Mouse (Mus musculus): ENCODE data around the gene Nfe2.
"Not testable (repeated sequence)": the region's sequence is repeated elsewhere in the genome, so short reads cannot be mapped to it uniquely, and the experiment has no call there.

Nfe2 gene

GRCm38 (mm10) chr15:103250195-103250740 lies 7.9 kb downstream of the Nfe2 start:
- in situ Hi-C loops (cut with MseI, MboI) = no loop called here

DNA sequence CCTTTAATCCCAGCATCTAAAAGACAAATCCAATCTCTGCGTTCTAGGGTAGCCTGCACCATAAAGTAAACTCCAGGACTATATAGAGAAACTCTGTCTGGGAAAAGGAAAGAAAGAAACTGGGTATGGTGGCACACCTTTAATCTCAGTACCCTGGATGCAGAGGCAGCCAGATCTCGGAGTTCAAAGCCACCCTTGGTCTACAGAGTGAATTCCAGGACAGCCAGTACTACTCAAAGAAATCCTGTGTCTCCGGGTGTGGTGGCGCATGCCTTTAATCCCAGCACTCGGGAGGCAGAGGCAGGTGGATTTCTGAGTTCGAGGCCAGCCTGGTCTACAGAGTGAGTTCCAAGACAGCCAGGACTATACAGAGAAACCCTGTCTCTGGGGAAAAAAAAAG lies 8.7 kb downstream of the Nfe2 start:
- in situ Hi-C loops (cut with MseI, MboI) = not testable (repeated sequence)

GRCm38 (mm10) chr15:103248401-103249313 lies 9.5 kb downstream of the Nfe2 start:
- in situ Hi-C loops (cut with MseI, MboI) = no loop called here

DNA sequence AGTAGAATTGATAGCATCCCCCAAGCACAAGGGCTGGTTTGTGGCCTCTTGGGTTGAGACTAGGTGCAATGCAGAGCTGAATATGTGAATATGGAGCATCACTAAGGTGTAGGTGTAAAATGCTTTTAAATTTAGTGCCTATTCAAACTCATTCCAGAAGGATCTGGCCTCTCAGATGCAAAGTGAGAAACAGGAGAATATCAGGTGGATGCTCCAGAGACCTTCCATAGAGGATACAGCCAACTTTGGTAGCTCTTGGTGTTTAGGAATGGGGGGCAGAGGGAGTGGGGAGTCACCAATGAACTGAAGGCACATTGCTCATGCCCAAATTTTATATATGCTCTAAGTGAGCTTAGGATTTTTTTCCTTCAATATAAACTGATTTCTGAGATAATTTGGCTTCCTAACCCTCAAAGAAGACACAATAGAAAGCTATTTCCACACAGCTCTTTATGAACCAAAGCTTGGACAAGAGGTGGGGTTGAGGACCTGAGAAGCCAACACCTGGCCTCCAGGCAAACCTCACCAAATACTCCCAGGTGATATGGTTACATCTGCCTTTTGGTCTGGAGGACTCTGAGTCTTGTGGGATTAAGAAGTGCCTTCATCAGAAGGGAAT lies 10.3 kb downstream of the Nfe2 start:
- in situ Hi-C loops (cut with MseI, MboI) = no loop called here

DNA sequence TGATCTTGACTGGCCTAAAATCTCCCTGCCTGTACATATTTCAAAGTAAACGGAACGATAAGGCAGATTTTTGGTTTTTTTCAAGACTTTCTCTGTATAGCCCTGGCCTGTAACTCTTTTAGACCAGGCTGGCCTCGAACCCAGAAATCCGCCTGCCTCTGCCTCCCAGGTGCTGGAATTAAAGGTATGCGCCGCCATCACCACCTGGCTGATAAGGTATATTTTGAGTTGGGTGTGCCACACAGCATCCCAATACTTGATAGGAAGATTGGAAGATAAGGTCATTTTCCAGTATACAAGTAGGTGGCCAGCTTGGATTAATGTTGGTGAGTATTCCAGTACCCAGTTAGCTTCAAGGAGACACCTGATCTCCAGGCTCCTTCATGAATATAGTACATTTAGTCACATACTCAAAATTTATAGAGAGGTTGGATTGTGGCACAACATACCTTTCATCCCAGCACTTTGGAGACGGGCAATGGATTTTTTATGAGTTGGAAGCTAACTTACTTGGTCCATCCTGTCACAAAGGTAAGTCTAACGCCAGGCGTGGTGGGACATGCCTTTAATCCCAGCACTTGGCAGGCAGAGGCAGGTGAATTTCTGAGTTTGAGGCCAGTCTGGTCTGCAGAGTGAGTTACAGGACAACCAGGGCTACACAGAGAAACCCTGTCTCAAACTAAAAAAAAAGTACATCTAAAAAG lies 11.0 kb downstream of the Nfe2 start:
- in situ Hi-C loops (cut with MseI, MboI) = no loop called here

- in situ Hi-C loops (cut with MseI, MboI) = no loop called here
Observed at GRCm38 (mm10) chr15:103245616-103246015, 12.6 kb downstream of the Nfe2 start.

DNA sequence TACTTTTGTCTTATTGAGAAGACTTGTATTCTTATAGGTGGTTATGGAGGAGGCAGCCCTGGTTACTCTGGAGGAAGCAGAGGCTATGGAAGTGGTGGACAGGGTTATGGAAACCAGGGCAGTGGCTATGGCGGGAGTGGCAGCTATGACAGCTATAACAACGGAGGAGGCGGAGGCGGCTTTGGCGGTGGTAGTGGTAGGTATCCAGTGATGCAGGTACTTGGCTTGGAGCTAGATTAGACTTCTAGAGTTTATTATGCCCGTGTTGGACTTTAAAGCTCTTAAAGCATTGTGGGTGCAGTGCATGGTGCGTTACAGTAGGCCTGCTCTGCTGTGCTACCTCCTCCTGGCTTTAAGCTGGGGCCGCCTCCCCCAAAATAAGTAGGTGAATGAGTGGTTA lies 15.3 kb downstream of the Nfe2 start:
- in situ Hi-C loops (cut with MseI, MboI) = no loop called here

DNA sequence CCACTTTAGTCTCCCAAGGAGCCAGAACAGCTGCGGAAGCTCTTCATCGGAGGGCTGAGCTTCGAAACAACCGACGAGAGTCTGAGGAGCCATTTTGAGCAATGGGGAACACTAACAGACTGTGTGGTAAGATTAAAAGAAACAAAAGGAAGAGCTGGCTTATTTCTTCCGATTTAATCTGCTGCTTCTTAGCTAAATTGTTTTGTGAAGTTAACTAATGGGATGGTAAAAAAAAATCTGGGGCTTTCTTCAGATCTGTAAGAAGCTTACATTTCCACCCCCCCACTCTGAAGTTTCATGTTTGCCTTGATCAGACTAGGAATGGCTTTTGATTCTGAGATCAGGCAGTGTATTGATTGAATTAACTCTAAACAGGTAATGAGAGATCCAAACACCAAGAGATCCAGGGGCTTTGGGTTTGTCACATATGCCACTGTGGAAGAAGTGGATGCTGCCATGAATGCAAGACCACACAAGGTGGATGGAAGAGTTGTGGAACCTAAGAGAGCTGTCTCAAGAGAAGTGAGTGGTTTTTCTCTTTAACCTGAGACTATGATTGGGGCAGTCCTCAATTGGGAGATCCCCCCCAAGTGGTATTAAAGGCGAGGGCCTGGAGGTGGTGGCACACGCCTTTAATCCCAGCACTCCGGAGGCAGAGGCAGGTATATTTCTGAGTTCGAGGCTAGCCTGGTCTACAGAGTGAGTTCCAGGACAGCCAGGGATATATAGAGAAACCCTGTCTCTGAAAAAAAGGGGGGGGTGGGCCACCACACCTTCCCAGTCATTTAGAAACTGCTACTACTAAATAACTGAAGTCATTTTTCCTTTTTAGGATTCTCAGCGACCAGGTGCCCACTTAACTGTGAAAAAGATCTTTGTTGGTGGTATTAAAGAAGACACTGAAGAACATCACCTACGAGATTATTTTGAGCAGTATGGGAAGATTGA lies 16.9 kb downstream of the Nfe2 start:
- in situ Hi-C loops (cut with MseI, MboI) = not testable (repeated sequence)

DNA sequence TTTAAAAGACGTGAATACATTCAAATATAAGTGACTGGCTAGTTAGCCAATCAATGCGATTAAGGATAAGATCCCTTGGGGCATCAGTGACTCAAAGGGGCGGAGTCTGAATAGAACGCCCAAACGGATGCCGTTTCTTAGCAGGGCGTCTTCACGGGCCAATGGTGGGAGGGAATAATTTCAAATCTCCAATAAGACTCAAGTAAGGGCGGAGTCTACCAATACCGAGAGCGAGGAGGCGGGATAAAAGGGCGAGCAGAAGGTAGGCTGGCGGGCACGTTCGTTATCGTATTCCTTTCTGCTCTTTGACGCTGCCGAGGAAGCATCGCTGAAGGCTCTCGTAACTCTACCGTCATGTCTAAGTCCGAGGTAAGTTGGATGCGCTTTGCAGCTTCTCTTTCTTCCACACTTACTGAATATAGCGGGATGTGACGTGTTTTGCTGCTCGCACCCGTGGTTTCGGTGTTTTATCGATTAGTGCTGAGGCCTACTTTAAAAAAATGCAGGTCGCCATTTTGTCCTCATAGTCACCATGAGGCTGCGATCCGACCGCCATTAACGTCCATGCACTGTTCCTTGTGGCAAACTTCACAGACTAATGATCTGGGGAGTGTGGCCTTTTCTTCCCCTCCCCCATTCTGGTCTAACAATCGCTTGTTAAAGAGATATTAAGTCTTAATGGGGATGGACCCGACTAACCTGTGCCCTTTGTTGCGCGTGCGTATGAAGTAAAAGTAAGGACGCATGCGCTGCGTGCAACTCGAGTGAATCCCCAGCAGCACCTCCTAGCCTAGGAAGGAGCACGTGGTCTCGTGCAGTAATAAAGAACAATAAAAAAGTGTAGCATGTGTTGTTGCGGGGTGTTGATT lies 17.8 kb downstream of the Nfe2 start, which contains the start of gene Hnrnpa1:
TSS of gene Hnrnpa1 (plus strand) at position 273 of the 869 bp plus-strand sequence.
- in situ Hi-C loops (cut with MseI, MboI) = no loop called here

DNA sequence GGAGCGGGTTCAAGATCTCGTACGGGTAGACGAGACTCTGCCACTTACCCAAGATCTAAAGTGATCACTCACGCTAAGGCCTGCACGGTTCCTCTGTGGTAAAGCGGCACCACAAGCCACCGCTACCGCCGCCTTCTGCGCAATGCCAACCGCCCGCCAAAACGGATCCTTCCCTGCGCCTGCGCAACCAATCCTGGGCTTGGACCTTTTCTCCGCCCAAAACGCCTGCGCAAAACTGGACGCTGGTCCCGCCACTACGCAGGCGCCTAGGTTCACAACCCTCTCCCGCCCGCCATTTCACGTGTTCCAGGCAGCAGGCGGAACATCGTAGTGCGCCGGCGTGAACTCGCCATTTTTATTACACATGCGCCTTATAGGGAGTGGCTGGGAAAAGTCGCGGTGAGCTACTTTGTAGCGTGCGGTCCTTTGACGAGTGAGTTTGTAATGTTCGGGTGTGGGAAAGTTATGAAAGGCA lies 18.5 kb downstream of the Nfe2 start, which contains the start of gene Cbx5:
TSS of gene Cbx5 (minus strand) at position 132 of the 475 bp plus-strand sequence.
- in situ Hi-C loops (cut with MseI, MboI) = no loop called here

- in situ Hi-C loops (cut with MseI, MboI) = no loop called here
Observed at GRCm38 (mm10) chr15:103239130-103239684, 19.0 kb downstream of the Nfe2 start.

DNA sequence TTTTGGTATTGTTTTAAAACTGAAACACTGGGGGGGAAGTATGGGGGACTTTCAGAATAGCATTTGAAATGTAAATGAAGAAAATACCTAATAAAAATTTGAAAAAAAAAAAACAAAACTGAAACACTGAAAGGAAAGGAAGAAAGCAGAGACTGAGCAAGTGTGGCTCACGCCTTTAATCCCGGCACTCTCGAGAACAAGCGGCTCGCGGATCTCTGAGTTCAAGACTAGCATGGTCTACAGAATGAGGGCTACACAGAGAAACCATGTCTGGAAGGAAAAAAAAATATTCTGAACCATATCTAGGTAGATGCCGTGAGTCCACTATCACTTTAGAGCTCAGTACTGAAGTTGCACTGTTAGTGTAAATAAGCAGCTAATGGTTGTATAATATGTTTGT lies 20.9 kb downstream of the Nfe2 start:
- in situ Hi-C loops (cut with MseI, MboI) = no loop called here

DNA sequence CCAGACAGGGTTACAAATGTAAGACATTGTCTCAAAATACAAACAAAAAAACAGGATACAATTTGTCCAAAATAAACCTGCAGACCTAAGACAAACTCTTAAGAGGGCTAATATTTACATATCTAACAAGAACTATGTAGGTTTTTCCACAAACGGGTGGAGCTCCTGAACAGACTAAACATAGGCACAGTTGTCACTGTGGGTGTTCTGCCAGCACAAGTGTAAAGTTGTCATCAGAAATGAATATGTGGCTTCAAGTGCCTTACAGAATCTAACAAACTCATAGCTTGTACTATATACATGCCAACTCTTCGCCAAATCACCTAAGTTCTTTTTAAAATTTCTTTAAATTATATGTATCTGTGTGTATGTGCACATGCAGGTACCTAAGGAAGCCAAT lies 25.1 kb downstream of the Nfe2 start:
- in situ Hi-C loops (cut with MseI, MboI) = no loop called here

- in situ Hi-C loops (cut with MseI, MboI) = no loop called here
Observed at GRCm38 (mm10) chr15:103228904-103229303, 29.3 kb downstream of the Nfe2 start.

DNA sequence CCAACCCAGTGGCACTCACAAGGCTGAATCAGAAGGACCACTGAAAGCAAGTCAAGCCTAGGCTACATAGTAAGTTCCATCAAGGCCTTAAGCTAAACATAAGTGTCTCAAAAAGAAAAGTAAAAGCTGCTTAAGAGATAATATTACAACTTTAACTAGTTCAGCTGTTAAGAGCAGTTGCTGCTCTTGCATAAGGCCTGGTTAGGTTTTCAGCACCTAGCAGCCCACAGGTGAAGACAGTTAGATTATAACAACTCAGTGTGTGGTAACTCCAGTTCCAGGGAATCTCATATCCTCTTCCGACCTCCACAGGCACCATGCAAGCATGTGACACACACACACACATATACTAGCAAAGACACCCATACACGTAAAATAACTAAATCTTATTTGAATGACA lies 30.6 kb downstream of the Nfe2 start:
- in situ Hi-C loops (cut with MseI, MboI) = no loop called here

- in situ Hi-C loops (cut with MseI, MboI) = no loop called here
Observed at GRCm38 (mm10) chr15:103227022-103227421, 31.2 kb downstream of the Nfe2 start.

DNA sequence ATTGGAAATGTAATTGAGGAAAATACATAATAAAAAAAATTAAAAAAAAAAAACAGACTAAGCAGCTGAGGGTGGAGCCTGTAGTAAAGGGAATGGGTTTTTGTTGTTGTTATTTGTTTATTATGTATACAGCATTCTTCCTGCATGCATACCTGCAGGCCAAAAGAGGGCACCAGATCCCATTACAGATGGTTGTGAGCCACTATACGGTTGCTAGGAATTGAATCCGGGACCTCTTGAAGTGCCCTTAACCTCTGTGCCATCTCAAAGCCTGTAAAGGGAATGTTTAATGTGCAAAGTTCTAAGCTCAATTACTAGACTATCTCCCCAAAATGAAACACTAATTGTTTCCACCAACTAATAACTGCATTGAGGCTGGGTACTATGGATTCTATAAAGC lies 34.0 kb downstream of the Nfe2 start:
- in situ Hi-C loops (cut with MseI, MboI) = no loop called here

GRCm38 (mm10) chr15:103221386-103221785 lies 36.8 kb downstream of the Nfe2 start:
- in situ Hi-C loops (cut with MseI, MboI) = no loop called here

DNA sequence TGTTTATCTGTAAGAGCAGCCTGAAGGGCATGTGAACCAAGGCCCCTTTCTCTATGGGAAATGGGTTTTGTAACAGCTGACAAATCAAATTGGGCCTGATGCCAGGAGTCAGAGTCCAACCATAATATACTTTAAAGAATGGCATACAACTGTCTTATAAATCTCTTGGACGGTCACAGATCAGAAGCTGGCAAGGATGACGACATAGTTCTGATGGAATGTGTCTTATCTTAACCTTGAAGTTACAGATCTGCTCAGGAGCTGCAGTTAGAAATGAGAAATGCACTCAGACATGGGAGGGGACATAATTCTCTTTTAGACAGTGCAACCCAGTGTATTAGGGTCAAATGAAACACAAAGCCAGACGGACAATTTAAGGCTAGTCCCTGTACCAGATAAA lies 37.4 kb downstream of the Nfe2 start:
- in situ Hi-C loops (cut with MseI, MboI) = no loop called here

Measured in mouse trophoblast stem cell (cell line).